Mouse (Mus musculus) heart, postnatal 36 days (tissue): ENCODE results near the gene Mmp15. TPM values are rescaled to one million over a fixed set of nuclear protein-coding genes. Genes with fewer than 3 reads are reported as not detected.

ENCODE experiments used
- DNase-seq, 2 experiments: peaks; one replicate each; pipeline ENCODE4 v3.0.0; 2021 to 2022
- intact Hi-C: fragments of 180-260 bp; cut with DNase I; formaldehyde crosslinking; loops from one replicate; pipeline ENCODE4 v1.15.1; 2025
- total RNA-seq, 2 experiments: library from RNA; stranded (reverse); gene quantifications; 2 replicates each; pipeline ENCODE4 v1.2.3; 2021

Mmp15 gene
- 10 to 100 TPM; 58.7 to 67.8 TPM for total RNA-seq

GRCm38 (mm10) chr8:95352151-95352870 lies at the start of gene Mmp15:
TSS of gene Mmp15 (plus strand) at chr8:95352268.
- intact Hi-C loops, result loop anchor here (1.0 to 5.0 kb wide), 4 partner anchors 21 to 82 kb away; partner anchors contain the start of gene Cfap20
- peak; percentile 82 to 88 for DNase-seq

- intact Hi-C loops, result loop anchor here (1.0 to 10.0 kb wide), 2 partner anchors 48 to 358 kb away; no protein-coding TSS in a partner anchor
- peak; percentile 33 to 59 for DNase-seq
Measured at GRCm38 (mm10) chr8:95302410-95302809, 49.7 kb upstream of the Mmp15 start.

GRCm38 (mm10) chr8:95305526-95305925 lies 46.5 kb upstream of the Mmp15 start:
- intact Hi-C loops, result loop anchor here (10.0 kb wide), 1 partner anchor 361 kb away; no protein-coding TSS in a partner anchor
- DNase-seq, result no peak

DNA sequence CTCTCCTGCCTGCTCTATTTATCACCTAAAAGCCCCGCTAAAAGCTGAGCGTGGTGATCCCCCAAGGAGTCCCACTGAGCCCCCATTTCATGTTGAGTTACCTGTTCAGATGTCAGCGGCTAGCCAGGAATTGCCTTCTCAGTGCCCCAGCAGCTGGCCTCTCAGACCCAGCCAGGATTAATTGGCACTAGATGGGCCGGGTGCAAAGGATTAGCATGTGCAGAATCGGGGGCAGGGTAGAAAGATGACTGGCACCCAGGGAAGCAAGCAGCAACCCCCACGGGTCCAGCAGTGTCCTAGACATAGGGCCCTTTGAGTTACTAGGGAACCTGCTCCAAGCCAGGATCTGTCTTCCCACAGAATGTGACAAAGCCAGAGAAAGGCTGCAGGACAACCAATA lies 45.6 kb upstream of the Mmp15 start, which contains the start of gene Cngb1:
Cngb1 (minus strand) TSS at position 155 of the 400 bp plus-strand sequence.
- intact Hi-C loops, result loop anchor here (10.0 kb wide), 1 partner anchor 362 kb away; no protein-coding TSS in a partner anchor
- DNase-seq, result no peak

DNA sequence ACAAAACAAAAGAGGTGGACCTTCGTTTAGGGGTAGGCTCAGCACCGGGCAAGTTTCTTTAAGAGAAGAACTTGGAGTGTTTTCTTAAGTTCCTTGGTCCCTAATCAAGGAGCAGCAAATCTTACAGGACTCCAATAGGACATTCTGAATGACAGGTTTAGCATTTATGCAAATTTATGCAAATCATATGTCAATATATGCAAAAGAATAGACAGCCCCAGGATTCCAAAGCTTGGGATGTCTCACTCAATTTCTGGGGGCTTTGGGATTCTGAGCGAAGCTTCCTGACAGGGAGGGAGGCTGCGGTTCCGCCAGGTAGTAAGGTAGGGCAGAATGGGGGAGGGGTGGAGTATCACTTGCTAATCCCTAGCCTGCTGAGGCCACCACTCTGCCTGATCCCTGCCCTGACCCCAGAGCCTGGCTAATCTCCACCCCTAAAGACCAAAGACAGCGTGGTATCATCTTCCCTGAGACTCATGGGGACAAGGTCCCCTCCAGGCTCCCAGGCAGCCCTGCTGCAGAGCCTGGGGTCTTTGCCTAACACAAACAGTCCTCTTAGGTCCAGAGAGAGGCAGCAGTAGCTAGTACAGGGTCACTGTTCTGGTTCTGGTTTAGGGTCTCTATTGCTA lies 41.6 kb upstream of the Mmp15 start, which contains the start of gene Tepp:
Tepp (plus strand) TSS at position 225 of the 629 bp plus-strand sequence.
- no peak for DNase-seq
- intact Hi-C loops, result no loop called here

DNA sequence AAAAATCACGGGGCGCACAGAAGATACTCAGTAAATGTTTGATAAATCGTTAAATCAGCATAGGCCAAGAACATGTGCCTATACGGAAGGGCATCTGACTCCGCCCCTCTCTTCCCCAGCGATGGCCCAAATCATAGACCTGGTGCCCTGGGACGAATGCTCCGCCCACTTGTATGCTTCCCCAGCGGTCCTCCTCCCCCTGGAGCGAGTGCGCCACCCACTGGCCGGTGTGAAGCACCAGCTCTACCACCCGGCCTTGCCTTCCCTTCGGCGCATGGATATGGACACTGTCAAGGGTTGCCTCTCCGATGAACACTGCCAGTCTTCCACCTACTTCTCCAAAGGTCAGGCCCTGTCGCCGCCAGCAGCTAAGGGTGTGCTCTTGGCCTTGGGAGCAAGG lies 39.2 kb upstream of the Mmp15 start:
- DNase-seq, result no peak
- intact Hi-C loops, result no loop called here

- DNase-seq, result no peak
- intact Hi-C loops, result no loop called here
Measured at GRCm38 (mm10) chr8:95313857-95314256, 38.2 kb upstream of the Mmp15 start.

DNA sequence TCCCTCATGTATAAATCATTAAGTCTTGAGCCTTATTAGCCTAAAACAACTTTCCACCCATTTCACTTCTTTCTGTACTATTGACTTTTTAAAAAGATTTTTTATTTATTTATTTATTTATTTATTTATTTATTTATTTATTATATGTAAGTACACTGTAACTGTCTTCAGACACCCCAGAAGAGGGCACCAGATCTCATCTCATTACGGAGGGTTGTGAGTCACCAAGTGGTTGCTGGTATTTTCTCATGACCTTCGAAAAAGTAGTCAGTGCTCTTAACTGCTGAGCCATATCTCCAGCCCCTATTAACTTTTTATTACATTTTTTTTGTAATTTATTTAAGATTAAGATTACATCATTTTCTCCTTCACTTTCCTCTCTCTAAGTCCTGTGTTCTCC lies 37.4 kb upstream of the Mmp15 start:
- intact Hi-C loops, result no loop called here
- DNase-seq, result no peak

DNA sequence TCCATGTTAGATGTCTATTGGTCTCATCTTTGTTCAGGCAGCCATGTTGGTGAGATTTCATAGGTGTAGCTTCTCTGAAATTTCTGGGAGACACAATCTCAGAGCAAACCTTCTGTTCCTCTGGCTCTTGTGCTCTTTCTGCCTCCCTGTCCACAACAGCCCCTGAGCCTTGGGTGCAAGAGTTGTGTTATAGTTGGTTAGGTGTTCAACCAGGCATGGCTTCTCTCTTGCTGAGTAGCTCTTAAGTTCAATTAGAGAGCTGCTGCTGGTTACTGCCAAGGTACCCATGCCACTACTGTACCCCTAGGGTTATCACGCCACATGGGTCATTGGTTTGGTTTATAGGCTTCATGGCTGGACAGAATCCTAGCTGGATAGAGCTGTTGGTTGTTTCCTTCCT lies 36.7 kb upstream of the Mmp15 start:
- intact Hi-C loops, result no loop called here
- DNase-seq, result no peak

- intact Hi-C loops, result no loop called here
- DNase-seq, result peak; percentile 40 to 48
Measured at GRCm38 (mm10) chr8:95320224-95321139, 31.6 kb upstream of the Mmp15 start.

- intact Hi-C loops, result no loop called here
- no peak for DNase-seq
Measured at GRCm38 (mm10) chr8:95323201-95323600, 28.9 kb upstream of the Mmp15 start.

DNA sequence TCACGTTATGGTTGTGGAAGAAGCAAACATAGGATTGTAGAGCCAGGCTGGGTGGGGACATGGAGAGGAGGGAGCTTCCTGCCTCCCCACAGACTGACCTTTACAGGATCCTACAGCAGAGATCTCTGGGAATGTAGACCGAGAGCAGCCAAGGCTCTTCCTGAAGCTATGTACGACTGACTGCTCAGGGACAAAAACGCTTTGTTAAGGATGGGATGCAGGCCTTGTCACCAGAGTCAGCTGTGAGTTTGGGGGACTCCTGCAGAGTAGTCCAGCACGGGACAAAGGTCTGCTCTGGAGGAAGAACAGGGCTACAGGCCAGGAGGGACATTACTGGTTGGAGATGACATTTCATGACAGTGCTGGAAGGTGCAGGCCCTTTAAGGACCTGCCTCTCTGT lies 27.4 kb upstream of the Mmp15 start:
- no peak for DNase-seq
- intact Hi-C loops, result no loop called here

DNA sequence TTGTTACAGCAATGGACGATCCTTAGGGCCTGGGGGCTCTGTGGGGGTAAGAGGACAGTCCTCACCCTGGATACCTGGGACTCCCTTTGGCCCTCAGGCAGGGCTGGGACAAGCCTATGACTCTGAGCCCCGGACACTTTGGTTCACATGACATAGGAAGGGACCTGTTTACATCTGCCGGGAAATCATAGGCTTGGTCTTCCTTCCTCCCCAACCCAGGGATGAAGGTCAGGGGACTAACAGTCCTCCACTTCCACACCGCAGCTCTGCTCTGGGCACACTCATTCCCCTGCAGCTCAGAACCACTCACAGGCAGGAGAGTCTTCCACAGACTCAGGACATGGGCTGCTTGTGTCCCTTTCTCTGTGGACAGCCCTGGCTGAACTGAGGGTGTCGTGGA lies 25.2 kb upstream of the Mmp15 start:
- intact Hi-C loops, result no loop called here
- no peak for DNase-seq

DNA sequence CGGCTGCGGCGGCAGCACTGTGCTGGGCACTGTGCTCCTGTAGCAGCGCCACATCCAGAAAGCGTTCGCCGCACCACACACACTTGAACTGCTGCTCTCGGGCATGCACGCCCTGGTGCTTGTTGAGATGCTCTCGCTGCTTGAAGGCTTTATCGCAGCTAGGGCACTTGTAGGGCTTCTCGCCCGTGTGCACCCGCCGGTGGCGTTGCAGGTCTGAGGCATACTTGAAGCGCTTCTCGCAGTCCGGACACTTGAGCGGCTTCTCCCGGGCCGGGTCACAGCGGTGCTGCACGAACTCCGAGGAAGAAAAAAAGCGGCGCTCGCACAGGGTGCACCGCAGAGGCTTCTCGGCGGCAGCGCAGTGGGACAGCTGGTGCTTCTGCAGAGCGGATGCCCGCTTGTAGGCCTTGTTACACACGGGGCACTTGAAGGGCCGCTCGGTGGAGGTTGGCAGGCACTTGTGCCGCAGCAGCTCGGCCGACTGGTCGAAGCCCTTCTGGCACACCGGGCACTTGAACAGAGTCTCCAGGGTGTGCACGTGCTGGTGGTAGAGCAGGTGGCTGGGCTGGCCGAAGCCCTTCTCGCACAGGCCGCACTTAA lies 24.1 kb upstream of the Mmp15 start:
- DNase-seq, result no peak
- intact Hi-C loops, result no loop called here

GRCm38 (mm10) chr8:95330367-95330766 lies 21.7 kb upstream of the Mmp15 start:
- DNase-seq, result no peak
- intact Hi-C loops, result loop anchor here (2.0 kb wide), 1 partner anchor 38 kb away; no protein-coding TSS in a partner anchor

DNA sequence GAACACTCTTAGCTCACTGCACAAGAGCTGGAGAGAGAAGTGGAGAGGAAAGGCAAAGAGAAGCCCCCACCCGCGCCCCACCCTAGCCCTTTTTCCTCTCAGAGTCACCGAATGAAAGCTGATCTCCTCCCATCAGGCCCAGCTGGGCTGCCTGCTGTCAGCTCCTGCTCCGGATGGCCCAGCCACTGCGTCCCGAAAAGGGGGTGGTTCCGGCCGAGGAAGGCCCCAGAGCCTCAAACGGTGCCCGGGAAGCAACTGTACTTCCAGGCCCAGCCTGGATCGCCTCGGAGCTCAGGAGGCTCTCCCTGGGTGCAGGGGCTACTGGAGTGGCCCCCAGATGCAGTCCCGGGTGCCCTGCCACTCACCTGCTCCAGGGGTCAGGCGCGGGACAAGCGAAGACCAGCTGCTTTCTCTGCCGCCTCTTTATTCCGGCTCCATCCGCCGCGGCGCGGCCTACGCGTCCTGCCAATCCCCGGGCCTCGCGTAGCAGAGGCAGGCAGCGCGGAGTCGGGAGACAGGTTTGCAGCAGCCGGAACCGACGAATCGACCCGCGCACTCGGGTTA lies 20.8 kb upstream of the Mmp15 start:
- DNase-seq, result no peak
- intact Hi-C loops, result loop anchor here (1.0 to 2.0 kb wide), 2 partner anchors 38 to 77 kb away; no protein-coding TSS in a partner anchor

- intact Hi-C loops, result loop anchor here (1.0 to 2.0 kb wide), 2 partner anchors 39 to 78 kb away; no protein-coding TSS in a partner anchor
- peak; percentile 96 to 97 for DNase-seq
Measured at GRCm38 (mm10) chr8:95331720-95332436, 20.2 kb upstream of the Mmp15 start, which contains the start of the genes Zfp319 and Usb1. TSS of gene Zfp319 (minus strand) at chr8:95331950. TSS of gene Usb1 (plus strand) at chr8:95332284.

GRCm38 (mm10) chr8:95332437-95333199 lies 19.4 kb upstream of the Mmp15 start:
- intact Hi-C loops, result no loop called here
- DNase-seq, result no peak
